Mouse (Mus musculus): ENCODE data around the gene Zfp865.
"Not testable (repeated sequence)": the region's sequence is repeated elsewhere in the genome, so short reads cannot be mapped to it uniquely, and the experiment has no call there.

Gene Zfp865

DNA sequence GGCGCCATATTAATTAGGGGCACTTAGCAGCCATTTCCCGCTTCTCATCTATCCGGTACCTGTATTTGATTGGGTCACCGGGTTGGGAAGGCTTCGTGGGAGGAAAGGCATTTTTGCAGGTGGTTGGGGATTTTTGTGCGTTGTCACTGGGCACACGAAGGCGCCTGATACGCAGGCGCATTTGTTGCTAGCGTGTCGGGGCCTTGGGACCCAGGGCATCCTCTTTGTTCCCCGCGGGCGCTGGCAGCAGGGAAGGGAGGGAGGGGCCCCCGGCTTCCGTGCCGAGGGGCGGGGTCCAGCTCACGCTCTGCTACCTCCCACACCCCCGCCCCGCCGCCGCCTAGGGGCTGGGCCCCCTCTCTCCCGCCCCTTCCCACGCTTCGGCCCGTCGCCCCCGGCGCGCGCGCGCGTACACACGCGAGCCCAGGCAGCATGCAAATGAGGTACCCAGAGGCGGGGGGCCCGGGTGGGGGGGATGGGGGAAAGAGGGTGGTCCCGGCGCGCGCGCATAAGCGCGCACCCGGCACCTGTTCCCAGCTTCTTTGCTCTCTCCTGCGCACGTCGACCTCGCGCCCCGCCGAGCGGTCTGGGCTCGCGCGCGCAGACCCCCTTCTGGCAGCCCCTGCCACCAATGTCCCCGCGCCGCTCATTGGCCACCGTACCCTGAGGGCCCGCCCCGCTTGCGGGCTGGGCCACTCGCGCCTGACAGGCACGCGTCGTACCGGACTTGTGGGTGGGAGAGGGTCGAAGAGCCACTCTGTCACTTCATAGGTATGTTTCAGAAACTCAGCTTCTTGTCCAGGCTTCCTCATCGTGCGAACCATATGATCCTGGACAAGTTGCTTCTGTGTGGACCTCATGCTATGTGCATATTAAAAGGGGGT, 4.8 kb upstream of the Zfp865 start, which contains the start of gene Gm44973:
TSS of gene Gm44973 (plus strand) at position 379 of the 884 bp plus-strand sequence.
- peak; percentile 89 for DNase-seq (ENCODE audit: low spot score)

DNA sequence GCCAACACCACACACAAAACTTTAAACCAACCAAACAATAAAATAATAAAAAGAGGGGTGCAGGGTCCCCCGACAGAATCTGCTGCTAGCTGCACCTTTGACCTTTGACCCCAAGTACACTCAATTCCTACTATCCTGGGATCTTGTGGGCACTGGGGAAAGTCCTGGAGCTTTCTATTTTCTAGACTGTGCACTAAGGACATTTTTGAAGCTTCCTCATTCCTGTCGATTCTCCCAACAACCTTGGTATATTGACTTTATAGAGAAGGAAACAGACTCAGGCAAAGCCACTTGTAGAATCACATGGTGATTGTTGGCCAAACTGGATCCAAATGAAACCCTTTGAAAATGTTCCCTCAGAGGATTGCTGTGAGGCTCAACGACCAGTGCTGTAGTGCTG, 4.1 kb upstream of the Zfp865 start:
- no peak for DNase-seq (ENCODE audit: low spot score)

DNA sequence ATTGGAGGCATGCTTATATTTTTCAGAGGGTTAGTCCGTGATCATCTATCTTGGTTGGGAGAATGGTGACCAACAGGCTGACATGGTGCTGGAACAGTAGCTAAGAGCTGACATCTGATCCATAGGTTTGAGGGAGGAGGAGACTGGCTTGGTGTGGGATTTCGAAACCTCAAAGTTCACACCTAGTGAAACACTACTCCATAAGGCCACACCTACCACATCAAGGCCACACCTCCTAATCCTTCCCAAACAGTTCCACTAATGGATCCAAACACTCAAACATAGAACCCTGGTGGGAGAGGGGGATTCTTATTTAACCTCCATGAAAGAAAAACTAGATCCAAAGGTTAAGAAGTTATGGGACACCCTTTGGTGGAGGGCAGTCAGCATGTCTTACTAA, 3.3 kb upstream of the Zfp865 start:
- no peak for DNase-seq (ENCODE audit: low spot score)

DNA sequence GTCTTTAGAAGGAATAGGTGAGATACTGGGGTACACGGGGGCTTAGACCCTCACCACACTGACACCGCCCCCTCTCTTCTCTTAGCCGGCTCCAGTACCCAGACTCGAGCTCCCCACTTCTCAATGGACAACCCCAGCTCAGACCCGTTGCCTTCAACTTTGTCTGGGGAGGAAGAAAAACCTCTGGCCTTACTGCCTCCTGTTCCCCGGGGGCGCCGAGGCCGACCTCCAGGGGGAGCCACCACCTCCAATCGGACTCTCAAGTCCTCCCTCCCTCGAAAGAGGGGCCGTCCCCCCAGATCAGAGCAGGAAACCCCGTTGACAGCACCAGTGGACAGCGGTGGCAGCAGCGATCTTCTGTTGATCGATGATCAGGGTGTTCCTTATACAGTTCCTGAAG, 2.8 kb upstream of the Zfp865 start:
- DNase-seq (ENCODE audit: low spot score), result no peak

DNA sequence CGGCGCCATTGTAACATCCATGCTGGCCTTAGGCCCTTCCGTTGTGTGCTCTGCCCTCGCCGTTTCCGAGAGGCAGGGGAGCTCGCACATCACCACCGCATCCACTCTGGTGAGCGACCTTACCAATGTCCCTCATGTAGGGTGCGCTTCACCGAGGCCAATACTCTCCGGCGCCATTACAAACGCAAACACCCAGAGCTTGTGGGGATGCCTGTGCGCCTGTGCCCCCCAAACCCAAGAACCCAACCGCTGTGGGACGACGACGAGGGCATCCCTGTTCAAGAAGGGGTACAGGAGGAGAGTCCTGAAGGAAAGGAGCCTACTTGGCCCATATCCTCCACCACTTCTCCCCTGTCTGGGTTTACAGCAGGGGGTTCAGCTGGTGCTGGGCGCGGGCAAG, 2.2 kb upstream of the Zfp865 start:
- no peak for DNase-seq (ENCODE audit: low spot score)

DNA sequence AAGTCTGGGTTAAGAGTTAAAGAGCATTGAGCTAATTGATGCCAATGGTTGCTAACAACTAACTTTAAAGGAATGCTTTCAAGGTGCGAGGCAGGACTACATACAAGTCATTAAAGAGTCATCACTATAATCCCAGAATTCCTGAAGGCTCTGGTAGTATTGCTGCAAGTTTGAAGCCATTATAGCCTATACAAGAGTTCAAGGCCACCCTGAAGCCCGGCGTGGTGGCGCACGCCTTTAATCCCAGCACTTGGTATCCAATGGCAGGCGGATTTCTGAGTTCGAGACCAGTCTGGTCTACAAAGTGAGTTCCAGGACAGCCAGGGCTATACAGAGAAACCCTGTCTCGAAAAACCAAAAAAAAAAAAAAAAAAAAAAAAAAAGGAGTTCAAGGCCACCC, 600 bp upstream of the Zfp865 start:
- not testable (repeated sequence) for DNase-seq (ENCODE audit: low spot score)

DNA sequence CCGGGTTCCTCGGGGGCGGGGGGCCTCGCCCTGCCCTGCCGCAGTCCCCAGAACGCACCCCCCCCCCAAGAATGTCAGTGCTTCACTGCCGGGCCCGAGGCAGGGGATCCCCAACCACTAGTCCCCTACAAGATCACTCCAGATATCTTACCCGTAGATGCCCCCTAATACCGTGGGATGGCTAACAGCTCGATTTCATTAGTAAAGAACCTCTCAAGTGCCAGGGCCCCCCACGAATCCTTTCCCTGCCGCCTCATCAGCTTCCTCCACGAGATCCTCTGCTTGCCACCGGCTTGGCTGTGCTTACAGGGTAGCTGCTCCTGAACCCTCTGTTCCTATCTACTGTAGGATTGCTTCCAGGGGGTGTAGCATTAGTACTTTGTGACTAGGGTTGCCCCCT, 509 bp downstream of the Zfp865 start:
- DNase-seq (ENCODE audit: low spot score), result peak; percentile 31

DNA sequence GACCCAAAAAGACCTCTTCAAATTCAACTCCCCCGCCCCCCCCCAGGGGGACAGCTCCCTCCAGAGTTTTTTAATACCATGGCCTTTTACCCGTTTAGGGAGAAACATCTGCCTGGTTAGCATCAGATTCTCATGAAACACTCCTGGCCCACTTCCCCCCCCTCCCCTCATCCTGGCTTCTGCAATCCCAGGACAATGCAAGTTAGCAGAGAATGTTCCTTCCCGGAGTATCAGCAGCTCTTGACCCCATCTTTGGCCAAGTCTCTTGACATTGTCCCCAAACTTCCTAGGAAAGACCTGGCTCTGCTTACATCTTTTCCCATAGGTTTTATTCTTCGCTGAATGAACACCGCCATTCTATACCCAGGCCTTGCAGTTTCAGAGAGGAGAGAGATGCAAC, 1.0 kb downstream of the Zfp865 start:
- no peak for DNase-seq (ENCODE audit: low spot score)

DNA sequence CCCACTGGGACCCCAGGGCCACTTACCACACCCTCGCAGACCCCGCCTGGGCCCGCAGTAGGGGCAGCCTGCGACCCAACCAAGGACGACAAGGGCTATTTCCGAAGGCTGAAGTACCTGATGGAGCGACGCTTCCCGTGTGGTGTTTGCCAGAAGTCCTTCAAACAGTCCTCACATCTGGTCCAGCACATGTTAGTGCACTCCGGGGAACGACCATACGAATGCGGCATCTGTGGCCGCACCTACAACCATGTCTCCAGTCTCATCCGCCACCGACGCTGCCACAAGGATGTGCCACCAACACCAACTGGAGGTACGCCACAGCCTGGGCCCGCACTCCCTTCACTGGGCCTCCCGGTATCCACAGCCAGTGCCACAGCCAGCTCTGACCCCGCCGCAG, 9.4 kb downstream of the Zfp865 start:
- no peak for DNase-seq (ENCODE audit: low spot score)

DNA sequence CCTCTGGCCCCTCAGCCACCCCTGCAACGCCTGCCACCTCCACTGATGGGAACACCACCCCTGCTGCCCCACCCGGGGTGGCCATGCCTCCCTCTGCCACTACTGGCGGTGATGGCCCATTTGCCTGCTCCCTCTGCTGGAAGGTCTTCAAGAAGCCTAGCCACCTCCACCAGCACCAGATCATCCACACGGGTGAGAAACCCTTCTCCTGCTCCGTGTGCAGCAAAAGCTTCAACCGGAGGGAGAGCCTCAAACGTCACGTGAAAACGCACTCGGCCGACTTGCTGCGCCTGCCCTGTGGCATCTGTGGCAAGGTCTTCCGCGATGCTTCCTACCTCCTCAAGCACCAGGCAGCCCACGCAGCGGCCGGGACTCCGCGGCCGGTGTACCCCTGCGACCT, 9.8 kb downstream of the Zfp865 start:
- no peak for DNase-seq (ENCODE audit: low spot score)

DNA sequence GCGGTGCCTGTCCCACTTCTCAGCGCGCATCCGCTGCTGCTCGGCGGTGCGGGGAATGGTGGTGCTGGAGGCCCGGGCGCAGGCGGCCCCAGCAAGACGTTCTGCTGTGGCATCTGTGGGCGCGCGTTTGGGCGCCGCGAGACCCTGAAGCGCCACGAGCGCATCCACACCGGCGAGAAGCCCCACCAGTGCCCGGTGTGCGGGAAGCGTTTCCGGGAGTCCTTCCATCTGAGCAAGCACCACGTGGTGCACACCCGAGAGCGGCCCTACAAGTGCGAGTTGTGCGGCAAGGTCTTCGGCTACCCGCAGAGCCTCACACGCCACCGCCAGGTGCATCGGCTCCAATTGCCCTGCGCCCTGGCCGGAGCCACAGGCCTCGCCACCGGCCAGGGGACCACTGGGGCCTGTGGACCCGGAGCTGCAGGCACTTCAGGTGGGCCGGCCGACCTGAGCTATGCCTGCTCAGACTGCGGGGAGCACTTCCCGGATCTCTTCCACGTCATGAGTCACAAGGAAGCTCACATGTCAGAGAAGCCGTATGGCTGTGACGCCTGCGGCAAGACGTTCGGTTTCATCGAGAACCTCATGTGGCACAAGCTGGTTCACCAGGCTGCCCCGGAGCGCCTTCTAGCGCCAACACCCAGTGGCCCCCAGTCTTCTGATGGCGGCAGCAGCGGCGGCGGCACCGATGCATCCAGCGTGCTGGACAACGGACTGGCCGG, 10.5 kb downstream of the Zfp865 start:
- DNase-seq (ENCODE audit: low spot score), result no peak

DNA sequence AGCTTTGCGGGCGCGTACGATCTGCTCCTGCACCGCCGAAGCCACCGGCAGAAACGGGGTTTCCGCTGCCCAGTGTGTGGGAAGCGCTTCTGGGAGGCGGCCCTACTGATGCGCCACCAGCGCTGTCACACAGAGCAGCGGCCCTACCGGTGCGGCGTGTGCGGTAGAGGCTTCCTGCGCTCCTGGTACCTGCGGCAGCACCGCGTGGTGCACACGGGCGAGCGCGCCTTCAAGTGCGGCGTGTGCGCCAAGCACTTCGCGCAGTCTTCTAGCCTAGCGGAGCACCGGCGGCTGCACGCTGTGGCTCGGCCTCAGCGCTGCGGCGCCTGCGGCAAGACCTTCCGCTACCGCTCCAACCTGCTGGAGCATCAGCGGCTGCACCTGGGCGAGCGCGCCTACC, 11.3 kb downstream of the Zfp865 start:
- DNase-seq (ENCODE audit: low spot score), result no peak

DNA sequence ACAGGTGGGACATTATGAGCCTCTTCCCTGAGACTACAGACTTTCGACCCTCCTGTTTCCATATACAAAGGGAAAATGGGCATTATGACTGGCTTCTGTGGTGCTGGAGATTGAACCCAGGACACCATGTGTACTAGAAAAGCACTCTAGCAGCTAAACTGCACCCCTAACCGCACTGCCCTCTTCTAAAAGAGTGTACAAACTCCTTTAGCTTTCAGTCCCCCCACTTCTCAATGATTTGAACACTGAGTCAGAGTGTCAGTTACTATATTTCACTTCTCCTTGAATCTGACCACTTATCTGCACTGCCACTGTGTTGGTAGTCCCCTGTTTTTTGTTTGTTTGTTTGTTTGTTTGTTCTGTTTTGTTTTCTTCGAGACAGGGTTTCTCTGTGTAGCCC, 13.6 kb downstream of the Zfp865 start, which contains the start of gene 4632433K11Rik:
TSS of gene 4632433K11Rik (plus strand) at position 301 of the 400 bp plus-strand sequence.
- DNase-seq (ENCODE audit: low spot score), result no peak

DNA sequence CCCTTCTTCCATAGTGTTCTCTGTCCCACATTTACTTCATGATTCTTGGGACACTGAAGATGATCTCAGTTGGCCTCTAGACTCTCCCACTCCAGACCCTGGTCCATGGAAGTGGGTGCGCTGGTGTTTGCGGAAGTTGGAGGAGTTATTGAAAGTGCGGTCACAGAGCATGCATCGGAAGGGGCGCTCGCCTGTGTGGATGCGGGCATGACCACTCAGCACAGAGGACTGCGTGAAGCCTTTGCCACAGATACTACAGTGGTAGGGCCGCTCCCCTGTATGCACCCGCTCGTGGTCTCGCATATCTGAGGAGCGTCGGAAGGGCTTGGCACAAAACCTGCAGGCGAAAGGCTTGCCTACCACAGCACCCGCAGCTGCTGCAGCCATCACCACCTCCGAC, 15.5 kb downstream of the Zfp865 start:
- no peak for DNase-seq (ENCODE audit: low spot score)

DNA sequence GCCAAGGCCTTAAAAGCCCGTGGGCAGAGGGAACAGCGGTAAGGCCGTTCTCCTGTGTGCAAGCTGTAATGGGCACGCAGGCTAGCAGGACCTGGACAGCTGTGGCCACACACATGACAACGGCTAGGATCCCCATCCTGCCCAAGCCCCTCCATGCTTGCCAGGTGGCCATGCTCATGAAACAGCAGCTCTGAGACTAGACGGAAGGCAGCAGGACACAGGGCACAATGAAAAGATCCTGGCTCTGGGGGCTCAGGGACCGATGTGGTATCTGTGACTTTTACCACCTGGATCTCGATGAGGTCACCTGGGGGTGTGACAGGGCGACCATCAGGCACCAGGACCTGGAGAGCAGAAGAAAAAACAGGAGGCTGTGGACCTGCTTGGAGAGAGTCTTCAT, 16.0 kb downstream of the Zfp865 start:
- no peak for DNase-seq (ENCODE audit: low spot score)

DNA sequence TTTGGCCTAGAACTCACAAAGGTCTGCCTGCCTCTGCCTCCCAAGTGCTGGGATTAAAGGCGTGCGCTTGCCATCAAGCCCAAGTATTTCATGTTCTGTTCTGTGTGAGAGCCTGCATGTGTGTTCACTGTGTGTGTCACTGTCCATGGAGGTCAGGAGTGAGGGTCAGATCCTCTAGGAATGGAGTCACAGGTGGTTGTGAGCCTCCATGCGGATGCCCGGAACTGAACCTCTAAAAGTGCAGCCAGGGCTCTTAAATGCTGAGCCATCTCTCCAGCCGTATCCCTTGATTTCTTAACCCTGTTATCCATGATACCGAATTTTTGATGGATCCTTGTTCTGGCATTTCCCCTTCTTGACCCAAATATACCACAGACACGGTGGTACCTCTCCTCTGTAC, 16.9 kb downstream of the Zfp865 start:
- DNase-seq (ENCODE audit: low spot score), result no peak

DNA sequence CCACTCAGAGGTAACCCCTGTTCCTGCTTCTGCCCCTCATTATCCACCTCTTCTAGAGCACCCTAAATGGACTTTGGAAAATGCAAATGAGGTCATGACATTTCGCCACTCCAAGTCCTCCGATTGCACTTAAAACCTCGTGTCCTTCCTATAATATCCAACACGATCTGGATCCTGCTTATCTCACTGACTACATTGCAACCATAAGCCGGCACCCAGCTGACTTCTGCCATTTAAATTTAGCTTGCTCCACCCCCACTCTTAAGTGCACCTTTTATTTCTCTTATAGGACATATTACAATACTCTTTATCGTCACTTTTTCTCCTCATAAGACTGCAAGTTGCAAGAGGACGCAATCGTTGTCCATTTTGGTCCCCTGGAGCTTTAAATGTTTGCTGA, 17.3 kb downstream of the Zfp865 start:
- DNase-seq (ENCODE audit: low spot score), result no peak

DNA sequence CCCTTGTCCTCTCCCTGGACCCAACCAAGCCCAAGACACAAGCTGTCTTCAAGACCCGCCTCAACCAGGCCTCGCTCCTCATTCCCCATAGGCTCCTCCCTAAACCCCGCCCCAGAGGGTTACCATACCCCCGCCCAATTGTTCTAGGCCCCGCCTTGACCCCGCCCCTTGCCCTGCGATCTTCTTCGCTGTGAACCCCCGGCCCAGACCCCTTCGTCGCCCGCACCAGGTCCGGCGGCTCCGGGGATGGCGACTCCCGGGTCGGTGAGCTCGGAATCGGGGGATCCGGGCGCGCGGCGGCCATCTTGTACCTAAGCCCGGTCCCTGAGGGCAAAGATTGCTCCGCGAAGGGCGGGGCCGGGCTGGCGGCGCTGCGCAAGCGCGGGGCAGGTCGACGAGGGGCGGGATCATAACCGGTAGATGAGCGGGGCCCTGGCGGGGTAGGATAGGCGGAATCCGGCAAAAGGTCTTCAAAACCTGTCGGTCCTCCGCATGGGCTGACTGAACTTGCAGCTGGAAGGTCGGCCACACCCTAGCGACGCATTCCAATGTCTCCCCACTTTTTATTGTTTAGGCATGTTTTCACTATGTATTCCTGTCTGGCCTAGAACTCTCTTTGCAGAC, 18.0 kb downstream of the Zfp865 start, which contains the start of gene Zfp784:
TSS of gene Zfp784 (minus strand) at position 338 of the 624 bp plus-strand sequence.
- DNase-seq (ENCODE audit: low spot score), result peak; percentile 94

DNA sequence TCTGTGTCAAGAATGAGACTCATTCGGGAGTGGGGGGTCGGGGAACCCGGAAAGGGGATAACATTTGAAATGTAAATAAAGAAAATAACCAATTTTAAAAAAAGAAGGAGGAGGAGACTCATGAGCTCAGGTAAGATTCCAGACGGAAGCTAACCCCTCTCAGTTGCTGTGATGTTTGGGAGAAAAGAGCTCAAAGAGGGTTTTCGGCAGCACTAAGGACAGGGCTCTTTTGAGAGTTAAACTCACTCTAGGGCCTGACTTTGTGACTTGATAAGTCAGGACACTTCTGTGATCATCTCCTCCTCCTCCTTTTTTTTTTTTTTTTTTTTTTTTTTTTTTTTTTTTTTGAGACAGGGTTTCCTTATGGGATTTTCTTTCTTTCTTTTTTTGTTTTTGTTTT, 18.8 kb downstream of the Zfp865 start:
- DNase-seq (ENCODE audit: low spot score), result no peak

DNA sequence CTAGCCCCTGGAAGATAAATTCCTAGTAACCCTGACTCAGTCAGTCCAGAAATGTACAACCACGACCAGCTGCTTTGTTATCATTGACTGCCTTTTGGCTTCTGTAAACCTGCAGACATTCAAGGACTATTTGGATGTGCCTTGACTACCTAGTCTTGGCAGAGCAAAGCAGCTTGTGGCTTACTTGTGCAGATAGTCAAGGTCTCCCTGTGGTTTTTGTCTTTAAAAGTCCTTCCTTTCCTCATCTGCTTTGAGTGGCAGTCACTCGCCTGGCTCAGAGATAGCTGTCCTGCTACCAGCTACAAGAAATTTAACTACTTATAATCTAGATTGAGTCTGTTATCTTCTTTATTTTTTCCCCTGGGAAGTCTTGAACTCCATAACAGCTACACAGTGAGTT, 24.8 kb downstream of the Zfp865 start:
- DNase-seq (ENCODE audit: low spot score), result no peak

DNA sequence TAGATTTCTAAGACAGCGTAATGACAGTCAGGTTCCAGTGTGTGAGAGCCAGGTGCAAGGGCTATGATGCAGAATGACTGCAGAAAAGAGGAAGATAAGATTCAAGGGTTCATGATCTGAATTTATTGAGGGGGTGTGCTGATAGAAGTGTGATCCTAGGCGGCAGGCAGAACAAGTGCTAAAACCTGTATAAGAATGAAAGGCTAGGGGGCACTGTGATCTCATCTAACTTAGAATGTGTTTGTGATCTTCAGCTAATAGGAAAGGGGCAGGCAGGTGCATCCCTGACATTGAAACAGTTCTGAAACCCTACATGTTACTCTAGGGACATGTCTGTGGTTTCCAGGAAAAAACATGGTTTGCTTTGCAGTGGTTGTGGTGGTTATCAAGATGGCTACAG, 25.9 kb downstream of the Zfp865 start:
- DNase-seq (ENCODE audit: low spot score), result no peak

DNA sequence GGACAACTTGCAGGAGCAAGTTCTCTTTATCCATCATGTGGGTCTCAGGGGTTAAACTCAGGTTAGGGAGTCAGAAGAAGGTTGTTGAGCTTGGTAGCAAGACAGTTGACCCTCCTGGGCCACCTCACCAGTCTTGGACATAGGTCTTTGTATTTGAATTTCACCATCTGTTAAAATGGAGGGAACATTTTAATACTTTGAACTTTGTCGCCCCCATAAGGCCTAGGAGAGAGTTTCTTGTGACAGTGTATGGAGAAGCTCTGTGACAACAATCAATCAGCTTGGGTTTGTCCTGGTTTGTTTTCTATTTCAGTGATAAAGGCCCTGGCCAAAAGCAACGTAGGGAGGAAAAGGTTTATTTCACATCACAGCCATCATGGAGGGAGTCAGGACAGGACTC, 27.1 kb downstream of the Zfp865 start:
- no peak for DNase-seq (ENCODE audit: low spot score)
